Mouse (Mus musculus) testis, adult 2 months (tissue): ENCODE data around the gene Evl.

Experiments
- CTCF ChIP-seq: fragments of 200-500 bp; IDR thresholded peaks from 2 replicates; pipeline ENCODE4 v1.5.1; 2012; ENCODE audit warnings: low read depth, mild to moderate bottlenecking, inconsistent platforms, low read length, moderate library complexity; ENCODE audit not compliant: control insufficient read depth, insufficient read depth, insufficient replicate concordance
- POLR2A ChIP-seq: fragments of 200-500 bp; IDR thresholded peaks from 2 replicates; pipeline ENCODE4 v1.6.1; 2012; ENCODE audit warnings: low read depth, mild to moderate bottlenecking, inconsistent platforms, low read length, moderate library complexity; ENCODE audit not compliant: control insufficient read depth

DNA sequence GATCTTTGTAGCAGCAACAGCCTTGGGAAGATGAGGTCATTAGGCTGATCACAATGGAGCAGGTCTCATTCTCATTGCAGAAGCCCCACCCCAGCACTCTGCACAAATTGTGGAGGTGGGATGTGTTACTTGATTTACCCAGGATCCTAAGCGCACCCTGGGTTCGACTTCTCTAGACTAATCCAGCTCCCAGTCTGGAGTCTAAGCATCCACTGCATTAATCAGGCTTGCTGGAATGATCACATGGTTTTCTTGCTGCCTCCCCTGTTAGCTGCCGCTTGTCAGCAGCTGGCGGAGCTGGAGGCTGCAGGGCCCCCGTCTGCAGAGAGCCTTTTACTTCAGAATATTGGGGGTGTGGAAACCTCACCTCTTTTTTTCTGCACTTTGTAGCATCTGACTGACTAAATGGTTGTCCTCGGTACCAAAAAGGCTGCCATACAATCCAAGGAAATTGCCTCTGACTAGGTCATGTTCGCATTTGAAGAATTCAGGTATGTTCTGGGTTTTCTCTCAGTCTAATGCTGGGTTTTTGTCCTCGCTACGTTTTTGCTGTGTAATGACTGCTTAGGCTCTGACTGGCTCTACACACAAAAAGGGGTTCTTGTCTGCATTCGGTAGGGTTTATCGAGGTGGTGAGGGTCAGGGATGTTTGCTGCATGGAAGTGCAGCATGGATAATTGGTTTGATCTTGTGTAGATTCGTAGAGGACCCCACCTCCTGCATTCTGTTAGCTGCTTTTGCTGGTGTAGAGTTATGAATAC lies 51.2 kb downstream of the Evl start:
- no peak for TF ChIP-seq CTCF
- no peak for TF ChIP-seq POLR2A
